25 mouse cellular contexts compared by ENCODE assay signal in genomic region chr11:119239480-119239879, GRCm38 (mm10). TPM values are rescaled to one million over a fixed set of nuclear protein-coding genes. Genes with fewer than 3 reads are reported as not detected.
DNase-seq lines count a peak whose midpoint lies in the region; ATAC-seq lines count a peak whose summit lies in the region.
"Had no signal": no experiment of that assay in that cellular context is flagged by ENCODE, and none has a peak within 500 bp of the region (broad histone marks: within the 10 kb centered on the region; RNA-seq: fewer than 3 reads in every experiment).

No protein-coding gene starts in this region.

- no peaks in the 10 kb centered on the region for H3K9me3 ChIP-seq in kidney, embryonic 15.5 days (replicated peaks)
- no peaks in the 10 kb centered on the region for H3K9me3 ChIP-seq in neural tube, embryonic 13.5 days
- H3K9me3 ChIP-seq in stomach, embryonic 14.5 days (ENCODE audit: control insufficient read depth, low read depth, low read length), result no peaks in the 10 kb centered on the region
- H3K9me3 ChIP-seq in intestine, embryonic 15.5 days, result no peaks in the 10 kb centered on the region
- H3K9me3 ChIP-seq: embryonic facial prominence, embryonic 13.5 days; forebrain, embryonic 12.5 days; heart, embryonic 15.5 days had no signal

- H3K4me1 ChIP-seq in kidney, embryonic 15.5 days, result peaks cover 30% of the 10 kb centered on the region
- H3K4me1 ChIP-seq in neural tube, embryonic 13.5 days (replicated peaks), result peaks cover 17% of the 10 kb centered on the region
- peaks cover 7% of the 10 kb centered on the region; the same call in 1 of the 2 replicates for H3K4me1 ChIP-seq in stomach, embryonic 14.5 days (ENCODE audit: control insufficient read depth, insufficient read depth, low read length)
- H3K4me1 ChIP-seq in intestine, embryonic 15.5 days (replicated peaks), result 0 out of 2 replicates have a peak, but pooled peaks cover 9% of the 10 kb centered on the region

- intact Hi-C loops in heart, postnatal 36 days (cut with DNase I), result no loop called here

- H3K4me3 ChIP-seq in kidney, embryonic 15.5 days (replicated peaks), result no peak overlapping the region
- no peak overlapping the region for H3K4me3 ChIP-seq in neural tube, embryonic 13.5 days
- H3K4me3 ChIP-seq in stomach, embryonic 14.5 days (ENCODE audit: low read depth, low read length), result no peak overlapping the region
- H3K4me3 ChIP-seq in intestine, embryonic 15.5 days (replicated peaks), result no peak overlapping the region
- H3K4me3 ChIP-seq: embryonic facial prominence, embryonic 13.5 days; forebrain, embryonic 12.5 days; heart, adult 2 months; heart, embryonic 15.5 days; hindbrain, embryonic 12.5 days had no signal

- no peak for DNase-seq in kidney, adult 11 months
- no peak for DNase-seq in neural tube, embryonic 10.5 days (ENCODE audit: extremely low spot score, low spot score)
- no peak for DNase-seq in frontal cortex, postnatal 36 days (ENCODE audit: low spot score in 2 of 2)
- DNase-seq in heart, postnatal 36 days, result no peak
- DNase-seq: adrenal gland, postnatal 14 days; B cell, adult 2 months; cerebellum, adult 11-12 months; cerebellum, adult 9-10 months; cerebellum, postnatal 36 days; gastrocnemius, postnatal 14 days; heart, adult 2 months had no signal

- no peak for ATAC-seq in kidney, embryonic 15.5 days (replicated peaks; ENCODE audit: low FRiP score)
- 0 out of 2 replicates have a peak, but pooled peaks have one; percentile 12 for ATAC-seq in neural tube, embryonic 13.5 days (ENCODE audit: low read depth)
- ATAC-seq in stomach, embryonic 14.5 days (ENCODE audit: insufficient number of reproducible peaks, insufficient read depth, low FRiP score, low read depth), result no peak
- ATAC-seq in intestine, embryonic 15.5 days, result no peak
- ATAC-seq: activated CD4-positive, CD25-positive, alpha-beta regulatory T cell, adult 4 months; CD4-positive, CD25-positive, alpha-beta regulatory T cell, adult 4 months; forebrain, embryonic 16.5 days; hindbrain, embryonic 16.5 days had no signal

- 68% methylated on average over 12 of the region's 12 CpGs for WGBS in kidney, embryonic 15.5 days
- 71% methylated on average over 12 of the region's 12 CpGs for WGBS in neural tube, embryonic 13.5 days
- WGBS in stomach, embryonic 14.5 days, result 79% methylated on average over 12 of the region's 12 CpGs
- 92% methylated on average over 12 of the region's 12 CpGs for WGBS in intestine, embryonic 15.5 days

- H3K9ac ChIP-seq in kidney, embryonic 15.5 days, result no peak overlapping the region
- H3K9ac ChIP-seq in neural tube, embryonic 13.5 days, result no peak overlapping the region
- H3K9ac ChIP-seq in stomach, embryonic 14.5 days (replicated peaks; ENCODE audit: low read depth, low read length), result no peak overlapping the region
- no peak overlapping the region for H3K9ac ChIP-seq in intestine, embryonic 15.5 days
- H3K9ac ChIP-seq: embryonic facial prominence, embryonic 13.5 days; forebrain, embryonic 12.5 days; heart, embryonic 15.5 days; hindbrain, embryonic 12.5 days had no signal

- 0 out of 2 replicates have a peak overlapping the region, but pooled peaks have one; percentile 67 for H3K4me2 ChIP-seq in kidney, embryonic 15.5 days
- no peak overlapping the region for H3K4me2 ChIP-seq in neural tube, embryonic 13.5 days
- H3K4me2 ChIP-seq in stomach, embryonic 14.5 days (replicated peaks; ENCODE audit: low read depth, low read length), result peak overlapping the region; percentile 56; the same call in 1 of the 2 replicates
- no peak overlapping the region for H3K4me2 ChIP-seq in intestine, embryonic 15.5 days (replicated peaks)
- H3K4me2 ChIP-seq: embryonic facial prominence, embryonic 13.5 days; forebrain, embryonic 12.5 days; hindbrain, embryonic 12.5 days had no signal

- H3K27ac ChIP-seq in kidney, embryonic 15.5 days, result peak overlapping the region; percentile 45; the same call in 1 of the 2 replicates
- no peak overlapping the region for H3K27ac ChIP-seq in neural tube, embryonic 13.5 days (replicated peaks)
- no peak overlapping the region for H3K27ac ChIP-seq in stomach, embryonic 14.5 days (ENCODE audit: low read length)
- H3K27ac ChIP-seq in intestine, embryonic 15.5 days, result no peak overlapping the region
- H3K27ac ChIP-seq: embryonic facial prominence, embryonic 13.5 days; forebrain, embryonic 12.5 days; heart, adult 2 months; heart, embryonic 15.5 days; hindbrain, embryonic 12.5 days had no signal

- H3K27me3 ChIP-seq in kidney, embryonic 15.5 days, result no peaks in the 10 kb centered on the region
- H3K27me3 ChIP-seq in neural tube, embryonic 13.5 days, result no peaks in the 10 kb centered on the region
- H3K27me3 ChIP-seq in stomach, embryonic 14.5 days (ENCODE audit: control insufficient read depth, insufficient read depth, low read length), result no peaks in the 10 kb centered on the region
- no peaks in the 10 kb centered on the region for H3K27me3 ChIP-seq in intestine, embryonic 15.5 days (replicated peaks)
- H3K27me3 ChIP-seq: embryonic facial prominence, embryonic 13.5 days; heart, embryonic 15.5 days; hindbrain, embryonic 12.5 days had no signal

- H3K36me3 ChIP-seq in kidney, embryonic 15.5 days, result no peaks in the 10 kb centered on the region
- H3K36me3 ChIP-seq in neural tube, embryonic 13.5 days, result peaks cover 34% of the 10 kb centered on the region
- no peaks in the 10 kb centered on the region for H3K36me3 ChIP-seq in stomach, embryonic 14.5 days (ENCODE audit: control insufficient read depth, insufficient read depth, low read length)
- H3K36me3 ChIP-seq in intestine, embryonic 15.5 days, result no peaks in the 10 kb centered on the region
- H3K36me3 ChIP-seq: embryonic facial prominence, embryonic 13.5 days; G1E; heart, embryonic 15.5 days had no signal

RNA-seq across cellular contexts. Expression of gene Ccdc40, which starts 11.1 kb away (rescaled TPM):
- polyA plus RNA-seq in kidney, embryonic 15.5 days (2015; fragmentation: Nextera tagmentation; extraction: Ambion mirVana), result 4.6 and 6.5 TPM in 2 replicates
- 15.7 and 15.8 TPM in 2 replicates for polyA plus RNA-seq in neural tube, embryonic 13.5 days (2015; fragmentation: Nextera tagmentation; extraction: Ambion mirVana)
- 4.1 and 4.3 TPM in 2 replicates for polyA plus RNA-seq in stomach, embryonic 14.5 days (2014; fragmentation: Nextera tagmentation; extraction: Ambion mirVana)
- 2.5 and 2.6 TPM in 2 replicates for polyA plus RNA-seq in intestine, embryonic 15.5 days (2015; fragmentation: Nextera tagmentation; extraction: Ambion mirVana)
- under 1 TPM in 1 of 2 experiments, not detected in 1; 0.38 TPM for total RNA-seq in heart, postnatal 36 days (2021)
- total RNA-seq: gastrocnemius, postnatal 14 days; heart, postnatal 25 days had no signal
- polyA plus RNA-seq: G1E had no signal

RNA-seq across cellular contexts. Expression of gene Tbc1d16, which starts 11.2 kb away (rescaled TPM):
- polyA plus RNA-seq in kidney, embryonic 15.5 days (2015; fragmentation: Nextera tagmentation; extraction: Ambion mirVana), result 12.8 and 15.0 TPM in 2 replicates
- polyA plus RNA-seq in neural tube, embryonic 13.5 days (2015; fragmentation: Nextera tagmentation; extraction: Ambion mirVana), result 49.0 and 50.8 TPM in 2 replicates
- polyA plus RNA-seq in stomach, embryonic 14.5 days (2014; fragmentation: Nextera tagmentation; extraction: Ambion mirVana), result 14.8 and 15.9 TPM in 2 replicates
- polyA plus RNA-seq in intestine, embryonic 15.5 days (2015; fragmentation: Nextera tagmentation; extraction: Ambion mirVana), result 13.9 and 15.3 TPM in 2 replicates
- 10 to 100 TPM; 57.7 to 67.8 TPM for total RNA-seq in heart, postnatal 36 days (2021)
- polyA plus RNA-seq: G1E had no signal

RNA-seq across cellular contexts. Expression of gene Gaa, which starts 28.2 kb away (rescaled TPM):
- 53.9 and 64.8 TPM in 2 replicates for polyA plus RNA-seq in kidney, embryonic 15.5 days (2015; fragmentation: Nextera tagmentation; extraction: Ambion mirVana)
- 58.0 and 62.5 TPM in 2 replicates for polyA plus RNA-seq in neural tube, embryonic 13.5 days (2015; fragmentation: Nextera tagmentation; extraction: Ambion mirVana)
- polyA plus RNA-seq in stomach, embryonic 14.5 days (2014; fragmentation: Nextera tagmentation; extraction: Ambion mirVana), result 50.3 and 55.8 TPM in 2 replicates
- 66.3 and 69.1 TPM in 2 replicates for polyA plus RNA-seq in intestine, embryonic 15.5 days (2015; fragmentation: Nextera tagmentation; extraction: Ambion mirVana)
- 10 to 100 TPM; 79.4 to 86.8 TPM for total RNA-seq in heart, postnatal 36 days (2021)

Comparison
In these comparisons a context has a peak if more than half of its experiments do, and no peak if none do; other contexts are left out.
1. H3K4me2 ChIP-seq: peak in kidney, embryonic 15.5 days (single experiment) and stomach, embryonic 14.5 days (single experiment); none in neural tube, embryonic 13.5 days (single experiment) and intestine, embryonic 15.5 days (single experiment).